Mouse (Mus musculus): Measurements from ENCODE around the gene Pigk.

- TF ChIP-seq TAL1 (IDR thresholded peaks at IDR 0.05; ENCODE audit: low read length) (no peak), GATA1 (IDR thresholded peaks at IDR 0.05; ENCODE audit: low read length) (no peak)
Observed at GRCm38 (mm10) chr3:152913625-152914024, 199.7 kb downstream of the Pigk start.

Measured in erythroblast, embryonic 14.5 days (primary cell).